Mouse (Mus musculus) embryonic facial prominence, embryonic 11.5 days (tissue): ENCODE data around the gene Pf4. TPM values are rescaled to one million over a fixed set of nuclear protein-coding genes. Genes with fewer than 3 reads are reported as not detected.

Experiments used
- microRNA-seq: library from miRNA; unstranded; fragments of <30 nt; microRNA quantifications from one replicate; pipeline ENCODE4, GENCODE M21; 2016; ENCODE audit warnings: borderline number of aligned reads
- polyA plus RNA-seq: library from polyadenylated mRNA; unstranded; fragments of >200 nt; fragmentation: Nextera tagmentation; extraction: Ambion mirVana; gene quantifications from 2 replicates; pipeline ENCODE4 v1.2.1, GENCODE M21; 2014

The Pf4 gene
- polyA plus RNA-seq, 1 experiment from 2014 or later, result 74.0 TPM

Small RNA genes lying within 50 kb of the gene (microRNA-seq; reads per million reads assigned to microRNA genes)
- gene Gm24322, result not detected

Other genes starting within 250 kb of the Pf4 start
- not detected in 2 replicates for gene 5830473C10Rik, start 211.3 kb upstream of the Pf4 start, polyA plus RNA-seq
- 0.29 and 0.61 TPM in 2 replicates for gene Rassf6, start 131.8 kb upstream of the Pf4 start, polyA plus RNA-seq
- 1.2 and 1.8 TPM in 2 replicates for gene Cxcl5, start 13.1 kb upstream of the Pf4 start, polyA plus RNA-seq
- gene Ppbp, start 3.9 kb upstream of the Pf4 start, polyA plus RNA-seq, result 21.7 and 24.0 TPM in 2 replicates
- gene Cxcl3, start 13.7 kb downstream of the Pf4 start, polyA plus RNA-seq, result 0.28 and 0.35 TPM in 2 replicates
- gene Cxcl15, start 22.1 kb downstream of the Pf4 start, polyA plus RNA-seq, result 0.22 TPM in 1 of 2 replicates, not detected in the other
- 0.60 and 0.79 TPM in 2 replicates for gene Cxcl1, start 118.8 kb downstream of the Pf4 start, polyA plus RNA-seq
- gene Cxcl2, start 131.4 kb downstream of the Pf4 start, polyA plus RNA-seq, result not detected in 2 replicates
- 80.7 and 102 TPM in 2 replicates for gene Mthfd2l, start 158.7 kb downstream of the Pf4 start, polyA plus RNA-seq